Mouse (Mus musculus): ENCODE measurements at regions not wholly inside any gene's neighbourhood (a gene's known extent, or its start where the extent isn't known, plus 50 kb on each side); places are given as distances from the start of the nearest gene placed in this dataset.

- Histone ChIP-seq H3K4me1 (peaks cover 48% of the 10 kb centered on the region), H3K9me3 (peaks cover 5% of the 10 kb centered on the region; the same call in 1 of the 2 replicates), H3K36me3 (replicated peaks; ENCODE audit: low read length) (no peaks in the 10 kb centered on the region), H3K27me3 (replicated peaks) (no peaks in the 10 kb centered on the region), H3K4me3 (replicated peaks) (peak overlapping the region; percentile 51)
- TF ChIP-seq FLI1 (IDR thresholded peaks at IDR 0.05; ENCODE audit: low read length) (no peak), GATA1 (IDR thresholded peaks at IDR 0.05; ENCODE audit: borderline replicate concordance, low read length) (no peak)
Measured at GRCm38 (mm10) chr11:24251516-24251915, 173.7 kb downstream of the Bcl11a start.

GRCm38 (mm10) chr11:24255201-24256060 lies 177.6 kb downstream of the Bcl11a start:
- H3K9me3 ChIP-seq: no peaks in the 10 kb centered on the region
- TF ChIP-seq FLI1 (IDR thresholded peaks at IDR 0.05; ENCODE audit: low read length): no peak
- TF ChIP-seq GATA1 (IDR thresholded peaks at IDR 0.05; ENCODE audit: borderline replicate concordance, low read length): no peak
- H3K27me3 ChIP-seq (replicated peaks): peaks cover 2% of the 10 kb centered on the region
- no peaks in the 10 kb centered on the region for H3K36me3 ChIP-seq (replicated peaks; ENCODE audit: low read length)
- peaks cover 34% of the 10 kb centered on the region for H3K4me1 ChIP-seq
- no peak overlapping the region for H3K4me3 ChIP-seq (replicated peaks)

GRCm38 (mm10) chr11:24257741-24258140 lies 179.9 kb downstream of the Bcl11a start:
- no peaks in the 10 kb centered on the region for H3K9me3 ChIP-seq
- peaks cover 5% of the 10 kb centered on the region for H3K27me3 ChIP-seq (replicated peaks)
- TF ChIP-seq FLI1 (IDR thresholded peaks at IDR 0.05; ENCODE audit: low read length) (no peak), GATA1 (IDR thresholded peaks at IDR 0.05; ENCODE audit: borderline replicate concordance, low read length) (no peak)
- no peaks in the 10 kb centered on the region for H3K36me3 ChIP-seq (replicated peaks; ENCODE audit: low read length)
- no peak overlapping the region for H3K4me3 ChIP-seq (replicated peaks)
- peaks cover 22% of the 10 kb centered on the region for H3K4me1 ChIP-seq

- Histone ChIP-seq H3K4me3 (replicated peaks) (no peak overlapping the region), H3K27me3 (replicated peaks) (peaks cover 5% of the 10 kb centered on the region), H3K4me1 (peaks cover 22% of the 10 kb centered on the region), H3K36me3 (replicated peaks; ENCODE audit: low read length) (no peaks in the 10 kb centered on the region), H3K9me3 (no peaks in the 10 kb centered on the region)
- TF ChIP-seq FLI1 (IDR thresholded peaks at IDR 0.05; ENCODE audit: low read length) (no peak), GATA1 (IDR thresholded peaks at IDR 0.05; ENCODE audit: borderline replicate concordance, low read length) (no peak)
Measured at GRCm38 (mm10) chr11:24258340-24258739, 180.5 kb downstream of the Bcl11a start.

DNA sequence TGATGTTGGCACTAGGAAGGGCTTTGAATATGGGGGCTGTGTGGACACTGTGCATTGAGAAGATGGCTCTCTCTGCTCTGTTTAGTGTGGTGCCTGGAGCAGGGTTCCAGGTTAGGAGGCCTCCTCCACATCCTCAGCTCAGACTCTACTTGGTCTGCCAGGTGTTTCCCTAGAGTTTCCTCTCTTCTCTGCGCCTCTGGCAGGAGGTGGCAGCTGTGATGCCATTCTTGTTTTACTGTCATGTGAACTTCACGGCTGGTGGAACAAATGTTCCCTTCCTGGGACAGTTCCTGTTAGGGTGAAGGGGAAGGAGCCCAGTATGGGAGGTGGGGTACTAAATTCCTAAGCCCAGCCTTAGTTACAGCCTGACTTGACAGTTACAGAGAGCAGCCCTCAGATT lies 181.8 kb downstream of the Bcl11a start:
- TF ChIP-seq FLI1 (IDR thresholded peaks at IDR 0.05; ENCODE audit: low read length) (no peak), GATA1 (IDR thresholded peaks at IDR 0.05; ENCODE audit: borderline replicate concordance, low read length) (no peak)
- no peak overlapping the region for H3K4me3 ChIP-seq (replicated peaks)
- H3K9me3 ChIP-seq: no peaks in the 10 kb centered on the region
- H3K27me3 ChIP-seq (replicated peaks): peaks cover 8% of the 10 kb centered on the region
- H3K36me3 ChIP-seq (replicated peaks; ENCODE audit: low read length): no peaks in the 10 kb centered on the region
- H3K4me1 ChIP-seq: peaks cover 22% of the 10 kb centered on the region

GRCm38 (mm10) chr11:24269046-24269445 lies 191.2 kb downstream of the Bcl11a start:
- H3K9me3 ChIP-seq: peaks cover 7% of the 10 kb centered on the region; the same call in 1 of the 2 replicates
- H3K4me1 ChIP-seq: peaks cover 6% of the 10 kb centered on the region; the same call in 1 of the 2 replicates
- no peaks in the 10 kb centered on the region for H3K36me3 ChIP-seq (replicated peaks; ENCODE audit: low read length)
- H3K27me3 ChIP-seq (replicated peaks): peaks cover 31% of the 10 kb centered on the region
- no peak overlapping the region for H3K4me3 ChIP-seq (replicated peaks)
- TF ChIP-seq GATA1 (IDR thresholded peaks at IDR 0.05; ENCODE audit: borderline replicate concordance, low read length): no peak

DNA sequence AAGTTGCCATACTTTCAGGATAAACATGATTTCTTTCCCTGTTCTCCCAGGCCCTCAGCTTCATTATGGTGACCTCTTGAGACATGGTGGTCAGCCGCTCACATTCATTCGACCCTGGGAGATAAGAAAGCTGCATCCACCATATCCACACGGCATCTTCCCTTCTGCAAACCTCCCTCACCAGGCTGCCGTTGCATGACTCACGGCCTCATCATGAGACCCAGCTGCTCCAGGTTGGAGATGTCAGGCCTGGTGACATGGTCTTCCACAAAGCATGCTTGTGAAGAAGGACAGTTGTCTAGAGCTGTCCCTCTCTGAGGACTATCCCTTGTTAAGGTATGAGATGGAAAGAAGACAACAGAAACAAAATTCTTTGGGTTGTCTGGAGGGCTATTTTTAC lies 203.8 kb downstream of the Bcl11a start:
- no peaks in the 10 kb centered on the region for H3K36me3 ChIP-seq (replicated peaks; ENCODE audit: low read length)
- no peak for TF ChIP-seq FLI1 (IDR thresholded peaks at IDR 0.05; ENCODE audit: low read length)
- TF ChIP-seq GATA1 (IDR thresholded peaks at IDR 0.05; ENCODE audit: borderline replicate concordance, low read length): no peak
- peak overlapping the region; percentile 10 for H3K4me3 ChIP-seq (replicated peaks)

GRCm38 (mm10) chr11:24282556-24282955 lies 204.7 kb downstream of the Bcl11a start:
- Histone ChIP-seq H3K27me3 (replicated peaks) (peaks cover 40% of the 10 kb centered on the region), H3K36me3 (replicated peaks; ENCODE audit: low read length) (no peaks in the 10 kb centered on the region), H3K4me3 (replicated peaks) (no peak overlapping the region), H3K9me3 (no peaks in the 10 kb centered on the region), H3K4me1 (peaks cover 17% of the 10 kb centered on the region)
- TF ChIP-seq GATA1 (IDR thresholded peaks at IDR 0.05; ENCODE audit: borderline replicate concordance, low read length): no peak
- no peak for TF ChIP-seq FLI1 (IDR thresholded peaks at IDR 0.05; ENCODE audit: low read length)

More for the DNA sequence above, 203.8 kb downstream of the Bcl11a start:
- peaks cover 40% of the 10 kb centered on the region for H3K27me3 ChIP-seq (replicated peaks)
- no peaks in the 10 kb centered on the region for H3K9me3 ChIP-seq
- H3K4me1 ChIP-seq: peaks cover 17% of the 10 kb centered on the region

GRCm38 (mm10) chr11:24286129-24287108 lies 208.6 kb downstream of the Bcl11a start:
- H3K27me3 ChIP-seq (replicated peaks): peaks cover 39% of the 10 kb centered on the region
- no peak for TF ChIP-seq GATA1 (IDR thresholded peaks at IDR 0.05; ENCODE audit: borderline replicate concordance, low read length)
- no peaks in the 10 kb centered on the region for H3K36me3 ChIP-seq (replicated peaks; ENCODE audit: low read length)
- no peak overlapping the region for H3K4me3 ChIP-seq (replicated peaks)
- no peaks in the 10 kb centered on the region for H3K9me3 ChIP-seq
- H3K4me1 ChIP-seq: peaks cover 13% of the 10 kb centered on the region

Data from megakaryocyte, embryonic 14.5 days (primary cell).